Mouse (Mus musculus) heart, postnatal 10 days (tissue): ENCODE data around the gene Zfp445. TPM values are rescaled to one million over a fixed set of nuclear protein-coding genes. Genes with fewer than 3 reads are reported as not detected.
"Not testable (repeated sequence)": the region's sequence is repeated elsewhere in the genome, so short reads cannot be mapped to it uniquely, and the experiment has no call there.

Experiments
- DNase-seq, 2 experiments: peaks; one replicate each; pipeline ENCODE4 v3.0.0; 2021
- intact Hi-C: fragments of 180-260 bp; cut with DNase I; formaldehyde crosslinking; loops from one replicate; pipeline ENCODE4 v1.15.1; 2025
- total RNA-seq, 2 experiments: library from RNA; stranded (reverse); gene quantifications; 2 replicates each; pipeline ENCODE4 v1.2.3; 2021

The Zfp445 gene
- total RNA-seq: 100 to 1,000 TPM in 1 of 2 experiments, 10 to 100 TPM in 1; 94.5 to 117 TPM

GRCm38 (mm10) chr9:122865697-122866166 is at the start of gene Zfp445:
Gene Zfp445, minus strand, starts transcription at chr9:122866006.
- intact Hi-C loops: loop anchor here (5.0 kb wide), 1 partner anchor 57 kb away; the partner anchor contains the start of gene Zfp105

DNA sequence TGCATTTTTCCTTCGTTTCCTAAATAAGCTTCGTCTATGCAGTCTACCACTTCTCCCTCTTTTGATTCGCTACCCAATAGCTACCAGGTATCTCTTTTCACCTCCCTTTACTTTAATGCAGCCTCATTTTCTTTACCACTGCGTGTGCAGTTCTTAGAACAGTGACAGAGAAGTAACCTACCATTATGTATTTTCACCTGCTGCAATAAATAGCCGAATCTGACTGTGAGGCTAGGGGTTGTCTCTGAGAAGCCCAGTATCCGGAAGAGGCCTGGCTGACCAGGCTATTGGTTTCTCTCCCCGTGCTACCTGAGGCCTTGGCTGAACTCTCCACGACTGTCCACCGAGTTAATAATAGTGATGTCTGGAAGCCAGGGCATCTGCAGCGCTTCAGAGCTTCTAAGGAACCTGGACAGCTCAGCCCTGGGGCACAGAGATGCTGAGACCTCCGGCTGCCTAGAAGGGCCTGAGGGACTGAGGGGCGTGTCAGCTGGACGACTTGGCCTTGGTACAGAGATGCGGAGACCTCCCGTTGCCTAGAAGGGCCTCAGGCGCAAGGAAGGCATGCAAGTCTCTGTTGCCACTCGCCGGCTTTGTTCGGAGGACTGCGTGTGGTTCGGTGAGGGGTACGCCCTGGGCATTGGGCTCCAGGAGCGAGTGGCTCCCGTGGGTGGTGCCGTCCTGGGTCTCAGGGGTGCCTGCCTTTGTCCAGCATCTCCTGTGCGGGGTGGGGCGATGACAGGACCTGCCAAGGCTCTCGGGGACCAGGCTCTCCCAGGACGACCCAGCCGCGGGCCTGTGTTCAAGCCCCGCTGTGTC is 37.1 kb upstream of the Zfp445 start:
- DNase-seq: peak; percentile 65 to 76
- intact Hi-C loops: no loop called here

More at GRCm38 (mm10) chr9:122865697-122866166, at the start of gene Zfp445:
- DNase-seq: peak; percentile 87 to 88

DNA sequence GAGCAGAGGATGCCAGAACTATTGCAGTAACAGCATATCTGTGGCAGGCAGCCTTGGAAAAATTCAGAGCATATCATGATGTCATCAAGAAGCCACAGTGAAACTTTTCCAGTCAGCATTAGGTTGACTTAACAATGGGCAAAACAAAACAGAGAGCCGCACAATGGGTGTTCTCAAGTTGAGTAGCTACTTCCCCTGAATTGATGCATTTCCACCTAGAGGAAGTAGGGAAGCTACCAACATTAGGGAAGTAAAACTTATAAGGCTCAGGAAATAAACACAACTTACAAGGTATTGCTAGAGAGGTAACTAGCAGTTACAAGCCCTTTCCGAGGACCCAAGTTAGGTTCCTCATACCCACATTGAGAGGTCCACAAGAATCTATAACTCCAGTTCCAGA is 35.2 kb upstream of the Zfp445 start:
- intact Hi-C loops: no loop called here
- DNase-seq: no peak

DNA sequence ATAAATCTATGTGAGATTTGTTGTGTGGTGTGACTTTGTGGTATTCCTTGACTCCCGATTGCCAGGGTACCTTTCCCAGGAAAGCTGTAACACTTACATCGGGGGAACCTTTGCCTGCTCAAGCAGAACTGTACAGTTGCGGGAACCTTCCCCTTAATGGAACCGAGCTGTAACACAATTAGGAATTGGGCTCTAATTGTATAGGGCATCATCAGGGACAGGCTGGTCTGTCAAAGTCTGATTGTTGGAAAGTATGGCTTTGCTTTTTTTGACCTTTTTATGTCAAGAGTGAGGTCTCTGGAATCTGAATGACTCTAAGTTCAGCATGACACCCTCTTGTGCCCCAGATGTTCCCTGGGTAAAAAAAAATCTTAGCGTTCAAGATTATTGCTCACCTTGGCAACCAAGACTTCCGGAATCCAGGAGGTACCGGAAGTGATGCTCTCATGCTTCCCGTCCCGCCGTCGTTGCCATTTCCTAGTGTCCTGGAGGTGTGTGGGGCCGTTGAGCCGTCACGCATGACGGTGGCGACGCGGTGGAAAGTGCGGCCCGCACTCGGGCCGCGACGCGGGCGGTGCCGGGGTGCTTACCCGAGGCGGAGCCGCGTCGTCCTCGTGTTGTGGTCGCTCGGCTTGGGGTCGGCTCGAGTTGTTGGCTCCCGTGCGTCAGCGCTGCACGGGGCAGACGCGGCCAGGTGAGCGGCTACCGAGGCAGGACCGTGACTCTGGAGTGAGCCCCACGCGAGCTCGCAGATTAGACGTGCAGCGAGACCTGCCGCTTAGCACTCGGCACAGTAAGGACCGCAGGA is 20.8 kb upstream of the Zfp445 start:
- intact Hi-C loops: no loop called here
- peak; percentile 65 to 73 for DNase-seq

DNA sequence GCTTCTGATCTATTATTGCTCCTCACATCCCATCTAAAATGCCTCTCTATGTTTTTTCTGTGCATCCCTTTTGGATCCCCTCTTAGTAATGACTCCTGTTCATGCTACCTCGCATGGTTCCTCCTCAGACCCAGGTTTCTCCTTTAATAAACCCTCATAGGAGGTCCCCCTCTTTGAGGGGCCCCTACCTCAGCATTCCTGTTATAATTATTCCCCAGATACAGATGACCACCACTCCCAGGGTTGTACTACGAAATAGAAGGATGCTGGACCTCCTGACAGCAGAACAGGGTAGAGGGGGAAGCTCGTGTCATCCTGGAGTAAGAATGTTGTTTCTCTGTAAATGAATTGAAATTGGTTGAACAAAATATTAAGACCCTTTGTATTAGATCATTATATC is 19.6 kb upstream of the Zfp445 start, which contains the start of gene Zkscan7:
Gene Zkscan7 (plus strand): TSS at position 301 of the 400 bp plus-strand sequence.
- intact Hi-C loops: no loop called here
- no peak for DNase-seq

DNA sequence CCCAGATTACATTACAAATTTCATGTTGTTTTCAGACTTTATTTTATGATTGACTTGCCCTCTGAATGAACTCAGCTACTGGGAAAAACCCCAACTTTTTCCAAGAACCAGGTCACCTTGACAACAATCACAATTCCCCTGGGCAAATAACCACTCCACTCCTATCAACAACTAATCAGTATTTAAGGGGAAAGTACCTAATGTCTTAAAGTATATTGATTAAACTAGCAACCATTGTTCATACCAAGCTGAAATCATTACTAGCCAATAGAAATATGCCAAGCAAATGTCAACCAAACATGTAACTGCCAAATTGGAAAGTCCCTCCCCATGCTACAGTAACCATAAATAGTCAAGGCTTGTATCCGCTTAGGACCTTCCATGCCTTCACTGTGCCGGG is 9.3 kb upstream of the Zfp445 start:
- intact Hi-C loops: no loop called here
- DNase-seq: no peak

DNA sequence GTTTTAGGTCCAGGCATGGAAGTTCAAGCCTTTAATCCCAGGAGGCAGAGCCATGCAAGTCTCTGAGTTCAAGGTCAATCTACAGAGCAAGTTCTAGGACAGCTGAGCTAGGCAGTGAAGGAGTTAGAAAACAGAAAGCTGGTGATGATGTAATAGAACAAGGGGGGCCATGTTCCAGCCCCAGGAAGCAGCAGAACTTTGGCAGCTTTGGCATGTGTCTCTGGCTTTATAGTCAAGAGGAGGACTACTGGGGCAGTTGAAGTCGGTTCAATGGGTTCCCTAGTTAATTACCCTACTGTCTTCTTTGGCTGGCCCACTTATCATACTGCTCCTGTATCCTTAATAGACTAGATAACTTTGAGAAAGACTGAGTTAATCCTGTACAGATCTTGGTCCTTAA is 8.8 kb upstream of the Zfp445 start:
- intact Hi-C loops: no loop called here
- no peak for DNase-seq

GRCm38 (mm10) chr9:122872595-122872994 is 6.8 kb upstream of the Zfp445 start:
- DNase-seq: no peak
- intact Hi-C loops: no loop called here

GRCm38 (mm10) chr9:122866192-122866591 is 386 bp upstream of the Zfp445 start:
- DNase-seq: no peak
- intact Hi-C loops: loop anchor here (5.0 kb wide), 1 partner anchor 56 kb away; the partner anchor contains the start of gene Zfp105

GRCm38 (mm10) chr9:122864848-122865247 is 958 bp downstream of the Zfp445 start:
- intact Hi-C loops: loop anchor here (5.0 kb wide), 1 partner anchor 57 kb away; the partner anchor contains the start of gene Zfp105
- no peak for DNase-seq

DNA sequence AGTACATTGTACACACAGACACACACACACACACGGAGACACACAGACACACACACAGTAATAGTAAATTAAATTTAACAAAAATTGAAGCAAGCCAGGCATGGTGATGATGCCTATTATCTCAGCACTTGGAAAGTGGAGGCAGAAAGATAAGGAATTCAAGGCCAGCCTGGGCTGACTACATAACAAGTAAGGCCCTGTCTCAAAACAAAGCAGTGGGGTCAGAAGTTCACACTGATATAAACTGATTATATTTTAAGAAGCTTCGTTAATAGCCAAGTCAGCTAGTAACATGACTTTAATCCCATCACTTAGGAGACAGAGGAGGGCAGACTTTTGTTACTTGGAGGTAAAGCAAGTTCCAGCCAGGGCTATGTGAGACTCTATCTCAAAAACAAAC is 2.1 kb downstream of the Zfp445 start:
- intact Hi-C loops: no loop called here
- no peak for DNase-seq

- intact Hi-C loops: no loop called here
- no peak for DNase-seq
Observed at GRCm38 (mm10) chr9:122860752-122861151, 5.1 kb downstream of the Zfp445 start.

DNA sequence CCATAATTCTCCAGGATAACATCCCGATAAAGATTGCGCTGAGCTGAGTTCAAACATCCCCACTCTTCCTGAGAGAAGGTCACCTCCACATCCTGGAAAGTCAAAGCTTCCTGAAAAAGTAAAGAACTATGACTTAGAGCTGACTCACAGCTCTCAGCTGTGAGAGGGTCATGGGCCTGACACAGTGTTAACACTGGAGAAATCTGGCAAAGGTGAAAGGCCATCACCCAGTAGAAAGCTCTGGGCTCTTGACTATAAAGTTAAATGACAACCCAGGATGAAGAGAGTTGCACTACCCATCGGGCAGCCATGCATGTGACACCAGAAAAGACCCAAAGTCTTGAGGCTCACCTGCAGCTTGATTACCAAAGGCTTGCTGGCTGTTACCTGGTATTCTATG is 9.1 kb downstream of the Zfp445 start:
- intact Hi-C loops: no loop called here
- DNase-seq: no peak

GRCm38 (mm10) chr9:122855617-122856016 is 10.2 kb downstream of the Zfp445 start:
- no peak for DNase-seq
- intact Hi-C loops: no loop called here

DNA sequence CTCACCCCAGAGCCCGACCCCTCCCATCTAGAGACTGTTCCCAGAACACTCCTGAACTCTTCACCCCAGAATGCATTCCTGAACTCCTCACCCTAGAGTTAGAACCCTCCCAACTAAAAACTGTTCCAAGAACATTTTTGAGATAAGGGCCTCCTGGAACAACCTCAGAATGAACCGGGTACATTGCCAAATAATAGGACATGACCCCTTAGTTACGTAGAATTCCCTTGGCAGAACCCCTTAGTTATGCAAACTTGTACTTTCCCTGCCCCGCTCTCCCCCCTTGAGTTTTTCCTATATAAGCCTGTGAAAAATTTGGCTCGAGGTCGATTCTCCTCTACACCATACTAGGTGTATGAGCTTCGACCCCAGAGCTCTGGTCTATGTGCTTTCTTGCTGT is 10.7 kb downstream of the Zfp445 start:
- intact Hi-C loops, DNase-seq: not testable (repeated sequence)

DNA sequence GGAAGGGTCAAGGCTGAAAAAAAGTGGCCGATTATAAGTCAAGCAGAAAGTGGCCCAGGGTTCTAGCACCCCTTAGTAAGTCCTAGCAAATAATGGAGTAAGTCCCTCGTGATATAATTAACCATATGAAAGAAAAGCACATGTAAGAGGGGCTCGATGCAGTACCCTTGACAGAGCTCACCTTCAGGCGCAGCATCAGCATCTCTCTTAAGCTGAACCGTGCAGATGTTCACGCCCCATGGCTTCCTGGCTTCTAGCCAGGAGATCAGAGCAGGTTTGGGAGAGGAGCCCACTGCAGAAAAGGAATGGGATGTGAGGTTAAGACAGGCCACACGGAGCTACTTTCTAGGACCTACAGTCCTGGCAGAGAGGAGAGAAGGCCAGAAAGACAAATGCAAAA is 11.3 kb downstream of the Zfp445 start:
- DNase-seq: no peak
- intact Hi-C loops: no loop called here

DNA sequence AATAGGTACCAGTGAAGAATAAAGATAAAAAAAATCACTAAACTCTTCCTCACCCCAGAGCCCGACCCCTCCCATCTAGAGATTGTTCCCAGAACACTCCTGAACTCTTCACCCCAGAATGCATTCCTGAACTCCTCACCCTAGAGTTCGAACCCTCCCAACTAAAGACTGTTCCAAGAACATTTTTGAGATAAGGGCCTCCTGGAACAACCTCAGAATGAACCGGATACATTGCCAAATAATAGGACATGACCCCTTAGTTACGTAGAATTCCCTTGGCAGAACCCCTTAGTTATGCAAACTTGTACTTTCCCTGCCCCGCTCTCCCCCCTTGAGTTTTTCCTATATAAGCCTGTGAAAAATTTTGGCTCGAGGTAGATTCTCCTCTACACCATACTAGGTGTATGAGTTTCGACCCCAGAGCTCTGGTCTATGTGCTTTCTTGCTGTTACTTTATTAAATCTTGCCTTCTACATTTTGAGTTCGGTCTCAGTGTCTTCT is 17.9 kb downstream of the Zfp445 start:
- intact Hi-C loops, DNase-seq: not testable (repeated sequence)

GRCm38 (mm10) chr9:122846156-122846555 is 19.6 kb downstream of the Zfp445 start:
- peak; percentile 69 to 79 for DNase-seq
- intact Hi-C loops: no loop called here

GRCm38 (mm10) chr9:122845621-122846020 is 20.2 kb downstream of the Zfp445 start:
- DNase-seq: no peak
- intact Hi-C loops: no loop called here

DNA sequence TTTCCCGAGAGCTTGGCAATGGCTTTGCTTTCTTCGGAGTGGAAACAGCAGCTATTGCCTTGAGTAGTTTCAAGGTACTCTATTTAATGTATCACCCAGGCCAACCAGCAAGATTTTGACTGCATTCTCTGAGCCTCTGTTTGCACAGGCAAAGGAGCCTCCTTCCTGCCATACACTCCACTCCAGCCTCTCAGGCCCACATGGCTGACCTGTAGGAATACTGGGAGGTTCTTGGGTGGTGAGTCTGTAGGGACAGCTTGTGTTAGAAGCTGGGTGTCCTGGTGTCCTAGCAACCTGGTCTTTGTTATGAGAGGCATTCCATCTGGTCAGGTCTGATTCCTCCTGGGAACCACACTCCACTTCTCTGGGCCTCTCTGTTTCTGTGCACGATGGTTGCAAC is 22.0 kb downstream of the Zfp445 start, which contains the start of gene Gm35549:
Gene Gm35549 (minus strand): TSS at position 276 of the 400 bp plus-strand sequence.
- intact Hi-C loops: no loop called here
- DNase-seq: no peak

DNA sequence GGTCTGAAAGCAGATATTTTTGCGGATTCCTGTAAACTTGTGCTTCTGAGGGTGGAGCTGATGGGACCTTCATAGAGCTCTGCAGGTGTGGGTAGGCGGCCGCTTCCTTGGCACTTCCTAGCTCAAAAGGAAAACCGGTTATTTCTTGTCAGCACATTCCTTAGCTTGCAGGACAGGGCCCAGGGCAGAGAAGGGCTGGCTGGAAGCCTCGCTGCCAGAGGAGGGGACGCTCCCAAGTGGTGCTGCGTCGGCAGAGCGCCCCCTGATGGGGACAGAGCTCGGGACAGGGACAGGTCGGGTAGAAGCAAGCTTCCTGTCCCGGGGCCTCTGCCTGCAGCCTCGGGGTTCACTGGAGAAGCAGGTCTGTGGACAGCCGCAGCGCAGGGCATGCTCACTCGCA is 28.1 kb downstream of the Zfp445 start:
- intact Hi-C loops: loop anchor here (2.0 kb wide), 1 partner anchor 101 kb away; no protein-coding TSS in a partner anchor
- peak; percentile 73 to 80 for DNase-seq
